Mouse (Mus musculus): ENCODE data around the gene Eif3i.

DNA sequence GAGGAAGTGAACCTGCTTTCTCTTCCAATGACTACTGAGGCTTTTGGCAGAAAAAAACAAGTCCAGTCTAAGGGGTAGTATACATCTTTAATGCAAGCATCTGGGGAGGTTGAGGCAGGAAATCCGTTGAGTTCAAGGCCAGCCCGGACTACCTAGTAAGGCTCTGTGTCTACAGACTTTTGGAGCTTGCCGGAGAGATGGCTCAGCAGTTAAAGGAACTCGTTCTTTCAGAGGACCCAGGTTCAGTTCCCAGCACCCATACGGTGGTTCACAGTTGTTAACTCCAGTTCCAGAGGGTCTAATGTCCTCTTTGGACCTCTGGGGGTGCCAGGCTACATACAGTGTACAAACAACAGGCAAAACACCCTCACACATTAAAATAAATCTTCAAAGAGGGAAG is 17.6 kb upstream of the Eif3i start:
- no peak for TF ChIP-seq CTCF (IDR thresholded peaks at IDR 0.05; ENCODE audit: control insufficient read depth, insufficient read depth, insufficient read length)
- no peak for TF ChIP-seq USF1 (IDR thresholded peaks at IDR 0.05; ENCODE audit: low read depth)
- TF ChIP-seq MYOD1 (IDR thresholded peaks at IDR 0.05; ENCODE audit: control insufficient read depth, insufficient read length, low read depth): no peak
- no peak for TF ChIP-seq MAX (IDR thresholded peaks at IDR 0.05)

Measured in C2C12 (cell line).